Mouse (Mus musculus): ENCODE measurements at regions not wholly inside any gene's neighbourhood (a gene's known extent, or its start where the extent isn't known, plus 50 kb on each side); places are given as distances from the start of the nearest gene placed in this dataset.

DNA sequence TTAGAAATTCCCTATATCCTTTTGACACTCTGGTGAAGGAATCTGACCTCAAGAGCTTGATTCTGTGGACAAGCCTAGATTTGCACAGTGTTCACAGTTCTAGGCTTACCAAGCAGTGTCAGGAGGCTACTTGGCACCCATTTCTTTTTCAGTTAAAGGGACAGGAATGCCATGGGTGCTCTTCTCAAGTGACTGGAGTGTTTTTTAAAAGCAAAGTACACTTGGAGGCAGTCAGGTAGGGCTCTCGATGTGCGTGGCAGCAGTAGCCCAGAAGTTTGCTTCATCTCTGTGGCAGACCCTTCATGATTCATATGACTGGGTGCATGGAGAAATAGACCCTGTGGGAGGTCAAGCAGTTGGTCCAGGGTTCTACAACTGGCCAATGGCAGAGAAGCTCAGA is 310.4 kb upstream of the Id2 start:
- TF ChIP-seq EP300 (optimal IDR thresholded peaks at IDR 0.05): no peak
- no peak for TF ChIP-seq CTCF (IDR thresholded peaks at IDR 0.05; ENCODE audit: low read depth)

Measured in stomach, postnatal 0 days (tissue).